Mouse (Mus musculus): ENCODE measurements at regions not wholly inside any gene's neighbourhood (a gene's known extent, or its start where the extent isn't known, plus 50 kb on each side); places are given as distances from the start of the nearest gene placed in this dataset.

- no peak for DNase-seq (ENCODE audit: low spot score)
Measured at GRCm38 (mm10) chr15:7692096-7692495, 118.5 kb upstream of the Gdnf start.

- DNase-seq (ENCODE audit: low spot score) = no peak
Measured at GRCm38 (mm10) chr15:7694037-7694436, 116.6 kb upstream of the Gdnf start.

DNA sequence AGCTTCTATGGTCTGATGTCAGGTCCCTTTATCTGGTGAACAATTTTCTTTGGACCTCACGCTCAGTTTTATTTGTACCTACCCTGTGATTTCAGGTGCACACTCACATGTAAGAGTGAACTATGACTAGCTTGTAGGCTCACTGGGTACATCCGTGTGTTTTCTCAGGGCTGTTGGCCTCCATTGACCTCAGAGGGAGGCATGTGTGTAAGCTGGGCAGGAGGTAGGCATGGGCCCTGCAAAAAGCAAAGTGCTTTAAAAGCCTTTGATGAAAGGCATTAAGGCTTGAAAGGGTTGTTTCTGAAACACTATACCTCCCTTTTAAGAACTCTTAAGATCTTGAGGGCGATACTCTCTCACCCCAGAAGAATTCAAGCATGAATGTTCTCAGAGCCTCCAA is 112.9 kb upstream of the Gdnf start:
- no peak for DNase-seq (ENCODE audit: low spot score)

GRCm38 (mm10) chr15:7708836-7709235 is 101.8 kb upstream of the Gdnf start:
- no peak for DNase-seq (ENCODE audit: low spot score)

DNA sequence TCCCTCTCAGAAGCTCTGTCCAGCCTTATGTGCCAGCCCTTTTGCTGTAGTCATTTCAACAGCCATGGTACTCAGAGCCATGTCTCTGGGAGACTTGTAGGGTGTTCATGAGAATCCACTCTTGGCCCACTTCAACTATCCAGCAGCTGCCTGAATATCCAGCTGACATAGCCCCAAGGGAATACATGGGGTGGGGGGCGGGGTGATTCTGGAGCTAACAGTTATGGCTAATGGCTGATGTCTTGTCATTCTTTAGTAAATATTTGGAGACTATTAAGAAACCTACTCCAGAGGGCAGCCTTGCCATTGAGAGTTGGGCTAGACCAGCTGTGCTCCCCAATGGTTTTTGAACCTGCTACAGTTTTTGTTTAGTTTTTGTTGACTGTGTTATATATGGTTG is 96.0 kb upstream of the Gdnf start:
- no peak for DNase-seq (ENCODE audit: low spot score)

DNA sequence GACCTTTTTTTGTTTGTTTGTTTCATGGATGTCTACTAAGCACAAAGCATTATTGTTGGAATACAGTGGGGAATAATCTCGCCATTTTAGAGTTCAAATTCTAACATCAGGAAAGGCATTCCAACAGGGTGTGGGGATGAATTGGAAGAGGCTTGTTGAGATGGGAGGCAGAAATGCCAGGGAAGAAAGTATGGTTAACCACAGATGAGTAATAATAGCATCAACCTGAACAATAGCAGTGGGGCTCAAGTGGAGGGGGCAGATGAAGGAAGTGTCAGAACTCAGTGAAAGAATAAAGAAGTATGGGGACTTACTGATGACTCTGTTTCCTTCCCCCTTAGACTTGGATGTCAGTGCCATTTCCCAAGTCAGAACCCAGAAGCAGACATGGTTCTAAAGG is 94.5 kb upstream of the Gdnf start:
- no peak for DNase-seq (ENCODE audit: low spot score)

DNA sequence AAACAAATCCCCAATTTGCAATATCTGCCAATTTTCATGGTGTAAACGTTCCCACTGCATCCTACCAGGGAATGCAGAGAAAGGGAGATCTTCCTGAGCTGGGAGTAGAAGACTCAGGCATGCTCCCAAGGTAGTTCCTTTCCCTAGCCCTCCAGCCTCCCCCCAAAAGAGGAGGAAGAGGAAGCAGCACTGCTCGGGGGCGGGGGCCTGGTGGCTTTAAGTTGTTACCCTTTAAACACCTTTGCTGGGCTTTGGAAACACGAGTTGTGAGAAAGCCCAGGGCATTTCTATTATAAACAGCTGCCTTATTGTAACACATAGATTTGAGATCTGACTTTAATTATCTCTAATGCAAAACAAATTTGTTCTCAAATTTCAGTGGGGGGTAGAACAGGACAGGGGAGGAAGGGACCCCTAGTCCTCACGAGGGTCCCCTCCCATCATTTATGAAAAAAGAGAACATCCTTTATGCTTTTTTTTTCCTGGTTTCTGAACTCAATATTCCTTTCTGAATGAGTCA is 87.4 kb upstream of the Gdnf start:
- DNase-seq (ENCODE audit: low spot score) = no peak

DNA sequence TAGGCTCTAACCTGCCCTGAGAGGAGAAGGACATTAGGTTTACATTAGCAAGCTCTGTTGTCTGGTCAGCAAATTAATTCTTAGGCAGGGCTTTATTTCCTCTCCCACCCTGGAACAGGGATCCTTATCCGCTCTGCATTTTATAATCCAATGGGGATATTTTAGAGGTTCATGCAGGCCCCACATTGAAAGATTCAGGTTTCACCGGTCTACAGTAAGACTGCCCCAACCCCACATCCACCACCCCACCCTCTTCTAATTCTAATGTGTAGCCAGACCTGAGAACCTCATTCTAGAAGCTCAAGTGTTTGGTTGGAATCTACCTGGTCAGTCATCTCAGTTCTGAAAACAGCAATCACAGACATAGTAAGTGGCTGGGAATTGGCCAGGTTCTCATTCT is 86.9 kb upstream of the Gdnf start:
- DNase-seq (ENCODE audit: low spot score) = no peak

GRCm38 (mm10) chr15:7725505-7725904 is 85.1 kb upstream of the Gdnf start:
- no peak for DNase-seq (ENCODE audit: low spot score)

DNA sequence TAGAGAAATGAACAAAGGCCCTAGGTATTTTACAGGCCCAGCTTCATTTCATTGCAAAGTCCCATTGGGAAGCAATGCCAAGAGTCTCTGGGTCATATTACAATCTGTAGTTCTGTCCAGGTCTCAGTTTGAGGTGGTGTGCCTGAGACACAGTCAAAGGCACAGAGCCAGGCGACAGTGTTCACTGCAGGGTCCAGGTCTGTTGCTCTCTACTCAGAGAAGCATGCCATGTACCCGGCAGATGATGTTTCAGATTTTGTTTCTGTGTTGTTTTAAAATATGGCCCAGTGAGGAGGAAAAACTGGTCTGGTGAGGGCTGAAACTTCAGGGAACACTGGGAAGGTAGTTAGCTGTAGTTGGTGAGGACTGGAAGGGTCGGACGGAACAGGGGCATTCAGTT is 63.1 kb upstream of the Gdnf start:
- no peak for DNase-seq (ENCODE audit: low spot score)

GRCm38 (mm10) chr15:7750441-7750840 is 60.2 kb upstream of the Gdnf start:
- DNase-seq (ENCODE audit: low spot score) = no peak
